In the genomic region with DNA sequence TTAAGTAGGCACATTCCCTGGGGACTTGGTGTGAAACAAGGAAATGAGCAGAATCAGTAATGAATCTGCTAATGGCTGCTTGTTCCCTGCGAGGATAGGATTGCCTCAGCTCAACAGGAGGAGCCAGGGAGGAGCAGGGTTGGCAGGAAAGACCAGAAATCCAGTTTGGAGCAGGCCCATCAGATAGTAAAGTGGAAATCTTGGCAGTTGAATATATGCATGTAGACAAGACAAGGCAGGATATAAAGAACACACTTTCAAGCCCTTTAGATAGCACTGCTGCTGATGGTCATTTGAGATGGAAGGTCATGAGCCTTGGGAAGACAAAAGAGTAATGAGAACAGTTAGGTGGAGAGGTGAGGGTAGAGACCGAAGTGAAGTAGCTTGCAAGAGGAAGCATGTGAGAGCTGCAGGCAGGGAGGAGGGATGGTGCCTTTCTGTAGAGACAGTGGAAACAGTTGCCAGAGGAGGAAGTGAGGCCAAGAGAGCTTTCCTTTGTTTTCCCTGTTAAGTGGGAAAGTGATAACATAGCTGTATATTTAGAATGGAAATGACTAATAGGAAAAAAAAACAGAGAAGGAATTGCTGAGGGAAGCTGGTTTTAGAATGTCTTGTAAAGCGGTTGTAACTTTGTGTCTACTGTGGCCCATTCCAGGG, we compare ENCODE assay signal across 9 mouse cellular contexts. TPM values are rescaled to one million over a fixed set of nuclear protein-coding genes. Genes with fewer than 3 reads are reported as not detected.
DNase-seq lines count a peak whose midpoint lies in the region; ATAC-seq and TF ChIP-seq lines count a peak whose summit lies in the region.
"Had no signal": no experiment of that assay in that cellular context is flagged by ENCODE, and none has a peak within 500 bp of the region (broad histone marks: within the 10 kb centered on the region; RNA-seq: fewer than 3 reads in every experiment).

No protein-coding gene starts in this region.

- no peaks in the 10 kb centered on the region for H3K9me3 ChIP-seq in heart, embryonic 12.5 days (replicated peaks)
- H3K9me3 ChIP-seq: hindbrain, embryonic 10.5 days had no signal

- TF ChIP-seq CTCF in lung, adult 2 months (IDR thresholded peaks at IDR 0.05; ENCODE audit: insufficient read depth, low read length) = no peak

- no peak for TF ChIP-seq POLR2A in lung, adult 2 months (IDR thresholded peaks at IDR 0.05; ENCODE audit: borderline replicate concordance, extremely low read depth, low read depth, low read length)

- peak; percentile 89 for ATAC-seq in heart, embryonic 12.5 days (ENCODE audit: insufficient number of reproducible peaks, low FRiP score)

- no peak overlapping the region for H3K4me2 ChIP-seq in heart, embryonic 12.5 days

- H3K4me3 ChIP-seq in heart, embryonic 12.5 days = no peak overlapping the region
- H3K4me3 ChIP-seq in lung, adult 2 months (replicated peaks; ENCODE audit: extremely low read depth, low read depth, low read length) = no peak overlapping the region
- H3K4me3 ChIP-seq: hindbrain, embryonic 10.5 days had no signal

- peak overlapping the region; percentile 84 for H3K27ac ChIP-seq in heart, embryonic 12.5 days (ENCODE audit: poor library complexity, severe bottlenecking)
- H3K27ac ChIP-seq: hindbrain, embryonic 10.5 days had no signal

- peaks cover 12% of the 10 kb centered on the region for H3K4me1 ChIP-seq in heart, embryonic 12.5 days (replicated peaks)
- H3K4me1 ChIP-seq in lung, adult 2 months (ENCODE audit: control insufficient read depth, insufficient read depth, low read length) = peaks cover 3% of the 10 kb centered on the region; the same call in 1 of the 2 replicates
- H3K4me1 ChIP-seq: hindbrain, embryonic 10.5 days had no signal

- peak; percentile 19 for DNase-seq in adrenal gland, adult 2 months
- no peak for DNase-seq in adrenal gland, postnatal 14 days
- peak; percentile 16 for DNase-seq in Muller cell, postnatal 12 days (ENCODE audit: inconsistent ontology term)
- DNase-seq in lung, adult 2 months = peak; percentile 9
- no peak for DNase-seq in thymus, postnatal 0 days (ENCODE audit: low spot score)
- no peak for DNase-seq in thymus, adult 18-20 months
- DNase-seq in frontal cortex, postnatal 14 days (ENCODE audit: low spot score in 2 of 2) = no peak

- H3K9ac ChIP-seq in heart, embryonic 12.5 days = no peak overlapping the region

- 40% methylated on average over 3 of the region's 3 CpGs for WGBS in heart, embryonic 12.5 days
- WGBS in lung, adult 2 months = 23% methylated on average over 3 of the region's 3 CpGs

- no peaks in the 10 kb centered on the region for H3K36me3 ChIP-seq in heart, embryonic 12.5 days
- H3K36me3 ChIP-seq: hindbrain, embryonic 10.5 days had no signal

- H3K27me3 ChIP-seq in heart, embryonic 12.5 days (replicated peaks) = no peaks in the 10 kb centered on the region

RNA-seq across cellular contexts. Expression of gene Gatm, which starts 29.6 kb away (rescaled TPM):
- total RNA-seq in adrenal gland, adult 2 months (2021) = 1 to 10 TPM; 4.4 to 6.6 TPM
- 2.3 and 3.3 TPM in 2 replicates for polyA plus RNA-seq in adrenal gland, adult 2 months (2012; rRNA removed)
- 5.2 and 5.6 TPM in 2 replicates for total RNA-seq in adrenal gland, postnatal 14 days (2021)
- 29.9 and 34.8 TPM in 2 replicates for polyA plus RNA-seq in heart, embryonic 12.5 days (2016; fragmentation: Nextera tagmentation; extraction: Ambion mirVana)
- 6.1 and 6.4 TPM in 2 replicates for polyA plus RNA-seq in lung, adult 2 months (2012; rRNA removed)
- 6.3 and 7.4 TPM in 2 replicates for polyA plus RNA-seq in thymus, postnatal 0 days (2015; fragmentation: Nextera tagmentation; extraction: Ambion mirVana)

RNA-seq across cellular contexts. Expression of gene AA467197, which starts 55.3 kb away (rescaled TPM):
- total RNA-seq in adrenal gland, adult 2 months (2021) = 1 to 10 TPM; 1.4 to 2.5 TPM
- polyA plus RNA-seq in adrenal gland, adult 2 months (2012; rRNA removed) = not detected in 2 replicates
- total RNA-seq in adrenal gland, postnatal 14 days (2021) = 0.48 and 0.83 TPM in 2 replicates
- not detected in 2 replicates for polyA plus RNA-seq in heart, embryonic 12.5 days (2016; fragmentation: Nextera tagmentation; extraction: Ambion mirVana)
- polyA plus RNA-seq in lung, adult 2 months (2012; rRNA removed) = 0.32 and 0.53 TPM in 2 replicates
- 25.3 and 27.2 TPM in 2 replicates for polyA plus RNA-seq in thymus, postnatal 0 days (2015; fragmentation: Nextera tagmentation; extraction: Ambion mirVana)

Comparison
In these comparisons a context has a peak if more than half of its experiments do, and no peak if none do; other contexts are left out.
1. DNase-seq: peak in adrenal gland, adult 2 months (single experiment), Muller cell, postnatal 12 days (single experiment) and lung, adult 2 months (single experiment); none in adrenal gland, postnatal 14 days (single experiment), thymus, postnatal 0 days (single experiment), thymus, adult 18-20 months (0 of 2) and frontal cortex, postnatal 14 days (0 of 2).
2. RNA of gene AA467197, which starts 55.3 kb away (polyA plus RNA-seq): 25.3 to 27.2 TPM in thymus, postnatal 0 days; 0.32 to 0.53 TPM in lung, adult 2 months, not detected in adrenal gland, adult 2 months and not detected in heart, embryonic 12.5 days; every median in the first group is over 10 times any median in the second.